Mouse (Mus musculus) induced T-regulatory cell, adult 2 months (primary cell): ENCODE measurements around the gene Nmd3.
A peak's percentile ranks its signal among the peaks of the same experiment; 100 is the strongest.

Experiments used
- DNase-seq: peaks from one replicate; pipeline ENCODE4 v3.0.0-alpha.2; 2012; ENCODE audit warnings: low read depth

Gene Nmd3

GRCm38 (mm10) chr3:69721814-69722186 lies at the start of gene Nmd3:
Gene Nmd3, plus strand, starts transcription at chr3:69721985.
- DNase-seq = peak; percentile 99

DNA sequence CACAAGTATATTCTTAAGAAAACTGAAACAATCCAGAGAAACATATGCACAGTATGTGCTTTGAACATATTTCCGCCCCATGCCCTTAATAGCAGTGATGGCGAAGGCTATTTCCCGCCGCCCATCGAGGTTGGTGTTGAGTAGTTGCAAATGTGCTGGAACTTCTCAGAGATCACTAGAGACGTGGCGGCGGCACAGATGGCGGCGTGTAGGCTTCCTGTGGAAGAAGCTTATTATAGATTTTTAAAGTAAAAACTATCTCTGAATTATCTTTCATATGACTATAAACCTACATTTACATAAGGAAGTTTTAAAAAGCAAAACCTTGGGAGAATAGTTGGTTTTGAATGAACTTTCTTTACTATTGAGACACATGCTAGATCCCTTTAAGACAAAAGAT lies 48.4 kb upstream of the Nmd3 start:
- DNase-seq = no peak

- peak; percentile 54 for DNase-seq
These were observed 47.6 kb upstream of the Nmd3 start for GRCm38 (mm10) chr3:69674206-69674605.

- no peak for DNase-seq
These were observed 32.0 kb upstream of the Nmd3 start for GRCm38 (mm10) chr3:69689791-69690190.

DNA sequence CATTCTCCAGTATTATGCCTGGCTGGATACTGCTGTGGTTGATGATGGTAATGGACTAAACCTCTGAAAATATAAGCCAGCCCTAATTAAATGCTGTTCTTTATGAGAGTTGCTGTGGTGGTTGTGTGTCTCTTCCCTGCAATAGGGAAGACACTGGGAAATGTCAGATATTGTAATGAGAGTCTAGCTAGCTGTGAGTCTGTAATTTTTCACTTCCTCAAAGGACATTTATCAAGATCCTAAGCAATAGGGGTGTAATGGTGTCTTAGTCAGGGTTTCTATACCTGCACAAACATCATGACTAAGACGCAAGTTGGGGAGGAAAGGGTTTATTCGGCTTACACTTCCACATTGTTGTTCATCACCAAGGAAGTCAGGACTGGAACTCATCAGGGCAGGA lies 30.8 kb upstream of the Nmd3 start:
- DNase-seq = no peak

DNA sequence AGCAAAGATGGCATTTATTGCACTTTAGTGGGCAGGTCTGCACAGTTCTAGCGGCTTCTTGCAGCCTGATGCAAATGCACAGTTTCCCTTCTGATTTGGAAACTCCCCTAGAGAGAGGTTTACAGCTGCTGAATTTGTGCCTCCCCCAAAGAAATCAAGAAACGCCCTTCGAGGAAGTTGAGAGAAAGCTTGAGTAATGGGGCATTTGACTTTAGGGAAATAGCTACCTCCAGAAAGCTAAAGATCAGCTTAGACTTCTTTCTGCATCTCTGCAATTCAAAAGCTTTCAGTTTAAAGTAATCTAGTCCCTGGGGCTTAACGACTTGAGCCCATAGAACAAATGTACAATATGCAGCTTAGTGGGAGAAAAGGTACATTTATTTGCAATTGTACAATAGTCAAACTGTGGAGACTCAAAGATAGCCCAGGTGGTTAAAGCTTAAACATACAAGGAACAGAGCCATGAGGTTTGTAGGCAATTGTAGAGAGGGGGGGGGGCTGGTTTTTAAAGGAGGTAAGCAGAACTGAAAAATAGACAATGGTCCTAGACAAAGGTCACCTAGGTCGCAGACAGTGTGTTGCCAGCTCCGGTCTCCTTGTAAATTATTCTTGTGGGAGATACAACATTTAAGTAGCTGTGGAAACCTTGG lies 21.8 kb upstream of the Nmd3 start:
- peak; percentile 67 for DNase-seq

- peak; percentile 63 for DNase-seq
These were observed 19.9 kb upstream of the Nmd3 start for GRCm38 (mm10) chr3:69701905-69702304.

DNA sequence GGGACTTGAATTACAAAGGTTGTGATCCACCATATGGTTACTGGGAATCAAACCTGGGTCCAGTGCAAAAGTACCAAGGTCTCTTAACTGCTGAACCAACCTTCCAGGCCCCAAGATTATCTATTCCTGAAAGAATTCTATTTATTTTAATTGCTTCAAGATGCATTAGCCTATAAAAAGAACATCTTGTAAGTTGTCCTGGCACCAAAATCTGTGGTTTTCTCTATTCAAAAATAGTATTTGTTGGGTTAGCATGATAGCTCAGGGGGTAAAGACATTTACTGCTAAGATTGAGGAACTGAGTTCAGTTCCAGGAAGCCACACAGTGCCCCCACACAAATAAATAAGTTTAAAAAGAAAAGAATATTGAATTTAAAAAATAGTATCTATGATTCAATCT lies 19.4 kb upstream of the Nmd3 start:
- no peak for DNase-seq

DNA sequence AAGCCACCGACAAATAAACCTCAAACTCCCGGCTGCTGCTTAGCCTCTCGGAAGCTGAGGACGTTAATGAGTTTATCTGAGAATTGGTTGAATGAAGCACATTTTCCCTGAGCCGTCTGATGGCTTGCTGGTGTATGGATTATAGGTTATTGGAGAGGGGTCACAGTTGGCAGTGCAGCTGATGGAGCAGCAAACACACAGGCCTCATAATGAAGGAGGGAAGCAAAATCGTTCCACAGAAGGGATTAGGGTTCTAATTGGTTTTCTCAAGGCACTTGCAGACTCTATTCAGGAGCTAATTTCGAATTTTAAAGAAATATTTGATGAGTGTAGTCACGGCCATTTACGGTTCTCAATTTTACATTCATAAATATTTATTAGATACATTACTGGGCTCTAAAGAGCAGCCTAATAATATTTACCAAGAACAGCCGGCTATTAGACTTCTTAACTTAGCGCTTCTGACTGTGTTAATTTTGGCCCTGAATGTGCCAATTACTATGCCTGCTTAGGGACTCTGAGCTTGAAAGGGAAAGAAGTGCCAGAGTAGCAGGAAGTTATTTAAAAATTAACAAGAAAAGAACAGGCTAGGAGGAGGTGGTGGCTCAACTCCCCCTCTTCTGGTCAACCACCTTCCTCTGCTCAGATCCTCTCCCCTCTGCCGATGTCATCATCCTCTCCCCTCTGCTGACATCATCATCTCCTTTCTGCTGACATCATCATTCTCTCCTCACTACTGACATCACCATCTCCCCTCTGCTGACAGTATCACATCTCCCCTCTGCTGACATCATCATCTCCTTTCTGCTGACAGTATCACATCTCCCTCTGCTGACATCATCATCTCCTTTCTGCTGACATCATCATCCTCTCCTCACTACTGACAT lies 12.5 kb upstream of the Nmd3 start:
- peak; percentile 12 for DNase-seq

DNA sequence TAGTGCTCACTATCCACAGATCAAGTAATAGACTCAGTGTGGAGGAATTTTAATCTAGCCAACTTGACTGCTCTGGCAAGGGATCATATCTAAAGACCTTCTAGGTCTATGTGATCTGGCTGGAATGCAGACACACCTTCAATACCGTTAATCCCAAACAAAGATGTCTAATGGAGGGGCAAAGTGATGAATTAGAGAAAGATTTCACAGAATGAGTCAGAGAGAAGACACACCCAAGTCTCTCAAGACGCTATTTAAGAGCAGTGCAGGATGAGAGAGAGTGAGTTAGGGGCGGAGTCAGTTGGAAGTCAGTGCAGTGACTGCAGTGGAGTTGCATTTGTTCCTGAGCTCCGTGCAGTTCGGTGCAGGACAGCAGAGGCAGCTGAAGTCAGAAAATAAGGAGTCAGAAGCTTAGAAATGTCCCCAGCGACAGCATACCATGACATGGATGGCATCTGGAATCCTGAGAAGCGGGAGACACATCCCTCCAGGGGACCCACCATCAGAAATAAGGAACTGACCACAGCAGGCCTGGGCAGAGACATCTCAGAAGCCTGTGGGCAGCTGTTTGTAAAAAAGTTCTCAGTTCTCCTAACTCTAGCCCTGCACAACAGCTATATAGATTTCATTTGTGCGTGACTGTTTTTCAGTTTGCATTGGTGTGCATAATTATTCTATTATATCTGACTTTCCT lies 9.7 kb upstream of the Nmd3 start:
- DNase-seq = peak; percentile 29

DNA sequence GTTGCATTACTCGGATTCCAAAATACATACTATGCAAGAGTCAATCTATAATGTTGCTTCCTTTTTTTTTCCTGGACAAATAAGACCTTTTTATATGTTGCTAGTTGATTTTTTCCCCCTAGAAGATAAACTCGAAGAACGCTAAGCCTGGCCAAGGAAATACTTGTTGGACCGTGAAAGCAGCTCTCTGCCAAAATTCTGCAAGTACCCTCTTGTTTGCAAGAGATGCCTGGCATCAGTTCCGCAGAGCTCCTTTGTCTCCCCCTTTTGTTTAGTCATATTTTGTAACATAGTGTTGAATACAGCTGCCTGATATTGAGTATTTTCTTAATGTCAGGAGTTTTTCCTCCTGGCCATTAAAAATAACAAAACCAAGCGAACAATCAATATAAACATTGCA lies 4.3 kb upstream of the Nmd3 start:
- no peak for DNase-seq

DNA sequence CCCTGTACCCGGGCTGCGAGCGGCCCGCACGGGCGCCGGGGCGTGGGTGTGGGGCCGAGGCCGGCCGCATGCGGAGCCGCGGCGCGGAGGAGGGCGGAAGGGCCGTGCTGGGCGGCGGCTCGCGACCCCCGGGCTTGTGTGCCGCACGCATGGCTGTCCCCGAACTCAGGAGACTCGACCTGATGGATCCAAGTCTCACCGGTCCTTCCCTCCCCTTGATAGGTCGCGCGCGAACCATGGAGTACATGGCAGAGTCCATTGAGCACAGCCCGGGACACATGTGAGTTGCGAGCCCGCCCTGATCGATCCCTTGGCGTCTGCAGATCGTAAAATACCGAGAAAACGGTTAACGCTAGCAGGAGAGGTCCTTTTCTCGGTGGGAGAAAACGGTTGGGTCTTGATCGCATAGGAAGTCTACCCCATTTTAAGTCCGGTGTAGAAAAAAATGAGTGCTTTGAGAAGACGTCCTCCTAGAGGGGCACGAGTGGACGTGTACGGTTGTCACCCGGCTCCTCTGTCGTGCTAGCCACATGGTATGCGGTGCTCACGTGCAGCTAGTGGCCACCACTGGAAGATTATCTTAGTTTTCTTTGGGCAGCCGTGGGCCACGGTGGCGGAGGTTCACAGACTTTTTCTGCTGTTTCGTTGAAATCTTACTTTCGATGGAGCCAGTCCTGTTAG lies 542 bp downstream of the Nmd3 start:
- DNase-seq = peak; percentile 71

- DNase-seq = peak; percentile 39
These were observed 1.4 kb downstream of the Nmd3 start for GRCm38 (mm10) chr3:69723161-69723560.

GRCm38 (mm10) chr3:69730930-69731329 lies 9.1 kb downstream of the Nmd3 start:
- no peak for DNase-seq

GRCm38 (mm10) chr3:69733939-69734338 lies 12.2 kb downstream of the Nmd3 start:
- DNase-seq = no peak

DNA sequence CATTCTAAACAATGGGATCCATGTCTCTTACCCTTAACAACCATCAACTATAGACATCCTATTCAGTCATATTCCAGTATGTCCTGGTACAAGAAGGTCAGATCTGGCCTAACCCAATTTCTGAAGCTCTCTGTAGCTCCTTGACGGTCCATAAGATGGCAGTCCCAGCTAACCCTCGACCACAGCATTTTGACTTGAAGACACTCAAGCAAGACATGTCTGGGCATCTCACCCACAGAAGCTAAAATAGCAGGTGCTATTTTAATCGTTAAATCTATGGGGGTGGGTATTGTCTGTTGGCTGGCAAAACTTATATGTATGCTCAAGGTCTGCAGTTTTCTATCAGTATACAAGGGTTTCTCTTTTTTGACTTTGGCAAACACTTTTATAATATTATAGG lies 33.4 kb downstream of the Nmd3 start:
- no peak for DNase-seq

- no peak for DNase-seq
These were observed 34.2 kb downstream of the Nmd3 start for GRCm38 (mm10) chr3:69755968-69756367.

DNA sequence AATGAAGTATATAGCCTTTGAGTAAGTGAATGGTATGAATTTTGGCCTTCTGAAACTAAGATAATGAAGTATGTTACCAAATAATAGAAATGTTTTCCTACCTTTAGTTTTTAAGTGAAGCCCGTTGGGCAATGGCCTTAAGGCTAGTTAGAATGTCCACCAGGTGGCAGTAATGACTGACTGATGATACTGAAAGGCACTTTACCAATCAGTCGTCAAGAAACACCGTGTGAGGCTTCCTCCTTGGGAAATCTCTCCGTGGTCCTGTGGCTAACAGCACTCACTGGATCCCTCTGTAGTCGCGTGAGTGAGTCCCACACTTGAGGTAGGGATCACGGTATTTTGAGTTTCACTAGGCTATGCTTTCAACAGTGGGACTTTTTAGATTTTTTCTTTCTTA lies 34.7 kb downstream of the Nmd3 start:
- peak; percentile 79 for DNase-seq

- no peak for DNase-seq
These were observed 35.7 kb downstream of the Nmd3 start for GRCm38 (mm10) chr3:69757456-69757855.

DNA sequence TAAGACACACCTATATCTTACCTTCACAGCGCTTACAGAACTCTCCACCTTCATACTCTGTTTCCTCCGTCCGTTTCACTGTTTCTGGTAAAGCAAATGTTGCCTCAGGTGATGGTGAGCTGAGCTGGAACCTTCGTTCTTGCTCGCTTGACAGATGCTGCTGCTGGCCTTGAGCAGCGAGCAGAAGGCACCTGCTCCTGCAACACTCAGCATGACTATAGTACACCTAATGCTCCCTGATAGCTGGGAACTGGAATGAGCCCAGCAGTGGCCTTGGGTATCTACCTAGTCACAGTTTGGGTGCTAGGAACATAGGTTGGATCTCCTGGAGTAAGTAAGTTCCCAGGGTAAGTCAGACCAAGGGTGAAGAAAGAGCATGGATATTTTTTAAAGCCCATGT lies 38.3 kb downstream of the Nmd3 start:
- no peak for DNase-seq

DNA sequence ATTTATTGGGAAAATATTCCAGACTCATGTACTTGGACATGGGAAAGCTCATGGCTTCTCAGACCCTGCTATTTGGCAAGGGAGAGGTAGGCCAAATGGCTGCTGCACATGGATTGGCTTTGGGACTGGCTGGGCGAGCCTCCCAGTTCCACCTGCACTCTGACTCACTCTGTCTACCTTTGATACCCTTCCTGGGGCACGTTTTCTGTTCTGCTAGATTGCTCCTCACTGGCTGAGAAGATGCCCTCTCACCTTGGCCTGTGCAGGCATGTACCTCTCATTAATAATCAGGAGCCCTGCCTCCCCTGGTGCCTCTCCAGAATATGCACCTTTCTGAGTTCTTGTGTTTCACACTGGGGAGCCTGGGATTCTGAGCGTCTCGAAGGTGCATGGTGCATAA lies 39.4 kb downstream of the Nmd3 start:
- no peak for DNase-seq

DNA sequence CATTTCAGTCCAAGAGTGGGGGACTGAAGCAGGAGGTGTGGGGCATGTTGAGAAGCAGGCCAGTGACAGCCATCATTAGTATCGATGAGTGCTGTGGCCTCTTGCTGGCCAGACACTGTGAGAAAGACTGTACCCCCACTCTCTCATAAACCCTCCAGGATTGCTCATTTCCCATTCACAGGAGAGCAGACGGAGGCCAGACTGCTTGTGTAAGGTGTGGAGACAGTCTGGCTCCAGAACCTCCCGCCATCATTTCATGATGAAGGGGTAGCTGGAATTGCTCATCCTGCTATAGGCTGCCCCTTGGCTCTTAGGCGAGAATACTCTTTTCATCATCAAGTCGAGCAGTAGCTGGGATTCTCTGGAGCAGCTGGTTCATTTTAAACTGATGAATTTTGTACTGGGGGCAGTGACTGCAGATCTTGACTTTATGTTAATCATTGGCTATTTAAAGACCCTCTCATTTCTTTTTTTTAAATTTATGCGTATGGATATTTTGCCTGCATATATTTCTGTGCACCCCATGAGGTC lies 41.1 kb downstream of the Nmd3 start:
- DNase-seq = no peak
